ENCODE assay signal across 23 mouse cellular contexts in the genomic region with DNA sequence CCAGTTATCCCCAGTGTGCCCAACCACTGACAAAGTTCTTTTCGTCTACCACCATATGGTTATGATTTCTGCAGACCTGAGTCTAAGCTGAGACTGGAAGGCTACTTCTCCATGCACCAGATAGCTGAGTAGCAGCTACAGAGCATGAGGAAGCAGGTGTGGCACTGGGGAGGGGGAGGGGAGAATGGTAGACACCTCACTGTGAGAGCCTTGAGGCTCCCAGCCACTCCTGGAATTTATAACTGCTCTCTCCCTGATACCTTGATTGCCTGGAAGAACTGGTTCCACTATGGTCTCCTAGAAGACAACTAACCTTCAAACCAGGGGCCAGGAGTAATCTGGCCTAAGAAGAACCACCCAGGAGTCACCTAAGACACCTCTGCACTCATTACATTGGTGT. TPM values are rescaled to one million over a fixed set of nuclear protein-coding genes. Genes with fewer than 3 reads are reported as not detected.
DNase-seq lines count a peak whose midpoint lies in the region; ATAC-seq and TF ChIP-seq lines count a peak whose summit lies in the region.
"Had no signal": no experiment of that assay in that cellular context is flagged by ENCODE, and none has a peak within 500 bp of the region (broad histone marks: within the 10 kb centered on the region; RNA-seq: fewer than 3 reads in every experiment).

No protein-coding gene starts in this region.

- ATAC-seq in stomach, embryonic 14.5 days (ENCODE audit: insufficient number of reproducible peaks, insufficient read depth, low FRiP score, low read depth) = 0 out of 2 replicates have a peak, but pooled peaks have one; percentile 4
- no peak for ATAC-seq in stomach, postnatal 0 days (ENCODE audit: low FRiP score, low TSS enrichment)
- no peak for ATAC-seq in lung, postnatal 0 days
- ATAC-seq: activated CD4-positive, CD25-positive, alpha-beta regulatory T cell, adult 4 months; forebrain, embryonic 15.5 days; hindbrain, embryonic 16.5 days; Patski had no signal

- H3K4me3 ChIP-seq in heart, embryonic 10.5 days = no peak overlapping the region
- H3K4me3 ChIP-seq in stomach, embryonic 14.5 days (ENCODE audit: low read depth, low read length) = no peak overlapping the region
- H3K4me3 ChIP-seq in stomach, postnatal 0 days (ENCODE audit: low read depth, low read length) = no peak overlapping the region
- H3K4me3 ChIP-seq in lung, postnatal 0 days (ENCODE audit: low read depth, low read length) = no peak overlapping the region
- H3K4me3 ChIP-seq: forebrain, embryonic 15.5 days; heart, embryonic 12.5 days; hindbrain, embryonic 12.5 days had no signal

- no peak overlapping the region for H3K4me2 ChIP-seq in stomach, embryonic 14.5 days (replicated peaks; ENCODE audit: low read depth, low read length)
- H3K4me2 ChIP-seq in stomach, postnatal 0 days (replicated peaks; ENCODE audit: low read depth) = no peak overlapping the region
- H3K4me2 ChIP-seq in lung, postnatal 0 days (replicated peaks; ENCODE audit: low read depth, low read length) = no peak overlapping the region
- H3K4me2 ChIP-seq: forebrain, embryonic 15.5 days; heart, embryonic 12.5 days; hindbrain, embryonic 12.5 days had no signal

- no peak overlapping the region for H3K9ac ChIP-seq in stomach, embryonic 14.5 days (replicated peaks; ENCODE audit: low read depth, low read length)
- H3K9ac ChIP-seq in stomach, postnatal 0 days (ENCODE audit: low read length) = no peak overlapping the region
- H3K9ac ChIP-seq in lung, postnatal 0 days (replicated peaks; ENCODE audit: low read depth) = no peak overlapping the region
- H3K9ac ChIP-seq: forebrain, embryonic 15.5 days; heart, embryonic 12.5 days; hindbrain, embryonic 12.5 days had no signal

- H3K27ac ChIP-seq in heart, embryonic 10.5 days = 0 out of 2 replicates have a peak overlapping the region, but pooled peaks have one; percentile 7
- no peak overlapping the region for H3K27ac ChIP-seq in stomach, embryonic 14.5 days (ENCODE audit: low read length)
- H3K27ac ChIP-seq in stomach, postnatal 0 days (replicated peaks) = no peak overlapping the region
- H3K27ac ChIP-seq in lung, postnatal 0 days (ENCODE audit: low read length) = no peak overlapping the region
- H3K27ac ChIP-seq: forebrain, embryonic 15.5 days; hindbrain, embryonic 12.5 days had no signal

- WGBS in heart, embryonic 10.5 days = 84% methylated on average over 1 of the region's 1 CpGs
- WGBS in stomach, embryonic 14.5 days = 82% methylated on average over 1 of the region's 1 CpGs
- 59% methylated on average over 1 of the region's 1 CpGs for WGBS in stomach, postnatal 0 days
- WGBS in large intestine, adult 2 months = 18% methylated on average over 1 of the region's 1 CpGs
- 68% methylated on average over 1 of the region's 1 CpGs for WGBS in lung, postnatal 0 days

- TF ChIP-seq EP300 in stomach, postnatal 0 days (optimal IDR thresholded peaks at IDR 0.05) = no peak
- TF ChIP-seq EP300 in lung, postnatal 0 days (IDR thresholded peaks at IDR 0.05) = no peak

- peaks cover 63% of the 10 kb centered on the region for H3K4me1 ChIP-seq in heart, embryonic 10.5 days
- H3K4me1 ChIP-seq in stomach, embryonic 14.5 days (ENCODE audit: control insufficient read depth, insufficient read depth, low read length) = no peaks in the 10 kb centered on the region
- H3K4me1 ChIP-seq in stomach, postnatal 0 days (replicated peaks; ENCODE audit: control insufficient read depth, insufficient read depth) = no peaks in the 10 kb centered on the region
- no peaks in the 10 kb centered on the region for H3K4me1 ChIP-seq in lung, postnatal 0 days (ENCODE audit: insufficient read depth, low read depth, low read length)
- H3K4me1 ChIP-seq: forebrain, embryonic 15.5 days; hindbrain, embryonic 12.5 days had no signal

- DNase-seq in heart, embryonic 10.5 days (ENCODE audit: low spot score) = no peak
- DNase-seq in heart, postnatal 4 days = no peak
- DNase-seq in stomach, postnatal 0 days (ENCODE audit: low spot score) = no peak
- DNase-seq in large intestine, adult 2 months (ENCODE audit: low read depth, low spot score) = peak; percentile 73
- no peak for DNase-seq in lung, postnatal 0 days (ENCODE audit: low spot score)
- DNase-seq in lung, postnatal 36 days = no peak
- DNase-seq in gastrocnemius, postnatal 4 days (ENCODE audit: low spot score in 2 of 2) = no peak
- DNase-seq: adrenal gland, postnatal 25 days; cerebellum, adult 18-20 months; cerebellum, postnatal 10 days; gastrocnemius, postnatal 36 days; heart, adult 18-20 months; heart, postnatal 36 days had no signal

- no peaks in the 10 kb centered on the region for H3K9me3 ChIP-seq in heart, embryonic 10.5 days
- H3K9me3 ChIP-seq in stomach, embryonic 14.5 days (ENCODE audit: control insufficient read depth, low read depth, low read length) = no peaks in the 10 kb centered on the region
- H3K9me3 ChIP-seq in stomach, postnatal 0 days (ENCODE audit: control insufficient read depth, low read length) = no peaks in the 10 kb centered on the region
- no peaks in the 10 kb centered on the region for H3K9me3 ChIP-seq in lung, postnatal 0 days (ENCODE audit: low read length)
- H3K9me3 ChIP-seq: forebrain, embryonic 15.5 days; heart, embryonic 12.5 days; hindbrain, embryonic 12.5 days had no signal

- H3K36me3 ChIP-seq in heart, embryonic 10.5 days = no peaks in the 10 kb centered on the region
- no peaks in the 10 kb centered on the region for H3K36me3 ChIP-seq in stomach, embryonic 14.5 days (ENCODE audit: control insufficient read depth, insufficient read depth, low read length)
- H3K36me3 ChIP-seq in stomach, postnatal 0 days (ENCODE audit: control insufficient read depth, insufficient read depth, low read length) = no peaks in the 10 kb centered on the region
- no peaks in the 10 kb centered on the region for H3K36me3 ChIP-seq in lung, postnatal 0 days (ENCODE audit: insufficient read depth, low read length)
- H3K36me3 ChIP-seq: forebrain, embryonic 15.5 days; heart, embryonic 12.5 days; hindbrain, embryonic 12.5 days had no signal

- H3K27me3 ChIP-seq in heart, embryonic 10.5 days (ENCODE audit: insufficient read depth, poor library complexity, severe bottlenecking) = peaks cover 22% of the 10 kb centered on the region
- 0 out of 2 replicates have a peak, but pooled peaks cover 2% of the 10 kb centered on the region for H3K27me3 ChIP-seq in stomach, embryonic 14.5 days (ENCODE audit: control insufficient read depth, insufficient read depth, low read length)
- peaks cover 2% of the 10 kb centered on the region; the same call in 1 of the 2 replicates for H3K27me3 ChIP-seq in stomach, postnatal 0 days (ENCODE audit: control insufficient read depth, insufficient read depth, low read length)
- 0 out of 2 replicates have a peak, but pooled peaks cover under 1% of the 10 kb centered on the region for H3K27me3 ChIP-seq in lung, postnatal 0 days (replicated peaks; ENCODE audit: insufficient read depth, low read length)
- H3K27me3 ChIP-seq: CH12.LX had no signal

- no peak for TF ChIP-seq CTCF in stomach, postnatal 0 days (IDR thresholded peaks at IDR 0.05; ENCODE audit: low read depth)
- TF ChIP-seq CTCF in lung, postnatal 0 days (IDR thresholded peaks at IDR 0.05) = no peak

RNA-seq across cellular contexts. Expression of gene Irx4, which starts 18.9 kb away (rescaled TPM):
- 39.4 and 78.4 TPM in 2 replicates for polyA plus RNA-seq in heart, embryonic 10.5 days (2016; fragmentation: Nextera tagmentation; extraction: Ambion mirVana)
- total RNA-seq in heart, postnatal 4 days (2021) = 10 to 100 TPM; 53.3 to 64.3 TPM
- polyA plus RNA-seq in stomach, embryonic 14.5 days (2014; fragmentation: Nextera tagmentation; extraction: Ambion mirVana) = not detected in 2 replicates
- polyA plus RNA-seq in stomach, postnatal 0 days (2015; fragmentation: Nextera tagmentation; extraction: Ambion mirVana) = not detected in 2 replicates
- polyA plus RNA-seq in large intestine, adult 2 months (2012; rRNA removed) = 0.25 and 0.52 TPM in 2 replicates
- polyA plus RNA-seq in lung, postnatal 0 days (2015; fragmentation: Nextera tagmentation; extraction: Ambion mirVana) = not detected in 2 replicates
- not detected for total RNA-seq in gastrocnemius, postnatal 4 days (2021)
- total RNA-seq: adrenal gland, adult 18-20 months; adrenal gland, postnatal 25 days; CH12.LX; gastrocnemius, adult 8-10 months; gastrocnemius, postnatal 36 days had no signal
- polyA plus RNA-seq: activated CD4-positive, CD25-positive, alpha-beta regulatory T cell, adult 4 months; Patski had no signal

RNA-seq across cellular contexts. Expression of gene Mrpl36, which starts 49.1 kb away (rescaled TPM):
- 145 and 181 TPM in 2 replicates for polyA plus RNA-seq in heart, embryonic 10.5 days (2016; fragmentation: Nextera tagmentation; extraction: Ambion mirVana)
- total RNA-seq in heart, postnatal 4 days (2021) = 10 to 100 TPM; 41.6 to 43.9 TPM
- polyA plus RNA-seq in stomach, embryonic 14.5 days (2014; fragmentation: Nextera tagmentation; extraction: Ambion mirVana) = 122 and 137 TPM in 2 replicates
- 124 and 133 TPM in 2 replicates for polyA plus RNA-seq in stomach, postnatal 0 days (2015; fragmentation: Nextera tagmentation; extraction: Ambion mirVana)
- 109 TPM in 2 replicates for polyA plus RNA-seq in large intestine, adult 2 months (2012; rRNA removed)
- 99.6 and 103 TPM in 2 replicates for polyA plus RNA-seq in lung, postnatal 0 days (2015; fragmentation: Nextera tagmentation; extraction: Ambion mirVana)
- total RNA-seq in gastrocnemius, postnatal 4 days (2021) = 10 to 100 TPM; 31.9 to 34.4 TPM

RNA-seq across cellular contexts. Expression of gene Ndufs6, which starts 49.1 kb away (rescaled TPM):
- polyA plus RNA-seq in heart, embryonic 10.5 days (2016; fragmentation: Nextera tagmentation; extraction: Ambion mirVana) = 499 and 600 TPM in 2 replicates
- 100 to 1,000 TPM; 659 to 710 TPM for total RNA-seq in heart, postnatal 4 days (2021)
- 348 and 364 TPM in 2 replicates for polyA plus RNA-seq in stomach, embryonic 14.5 days (2014; fragmentation: Nextera tagmentation; extraction: Ambion mirVana)
- 392 and 421 TPM in 2 replicates for polyA plus RNA-seq in stomach, postnatal 0 days (2015; fragmentation: Nextera tagmentation; extraction: Ambion mirVana)
- polyA plus RNA-seq in large intestine, adult 2 months (2012; rRNA removed) = 101 and 115 TPM in 2 replicates
- polyA plus RNA-seq in lung, postnatal 0 days (2015; fragmentation: Nextera tagmentation; extraction: Ambion mirVana) = 270 and 333 TPM in 2 replicates
- total RNA-seq in gastrocnemius, postnatal 4 days (2021) = 100 to 1,000 TPM; 246 TPM

Comparison
In these comparisons a context has a peak if more than half of its experiments do, and no peak if none do; other contexts are left out.
1. RNA of gene Irx4, which starts 18.9 kb away (polyA plus RNA-seq): 39.4 to 78.4 TPM in heart, embryonic 10.5 days; 0.25 to 0.52 TPM in large intestine, adult 2 months, not detected in stomach, postnatal 0 days, not detected in stomach, embryonic 14.5 days and not detected in lung, postnatal 0 days; every median in the first group is over 10 times any median in the second.